Mouse (Mus musculus) bone marrow, adult 2 months (tissue): ENCODE results near the gene Fam168a.

Experiments used
- CTCF ChIP-seq: fragments of 200-500 bp; IDR thresholded peaks from 2 replicates; pipeline ENCODE4 v1.5.1; 2011; ENCODE audit warnings: low read length, control low read depth; ENCODE audit not compliant: control insufficient read depth, insufficient read depth
- POLR2A ChIP-seq: fragments of 200-500 bp; IDR thresholded peaks from 2 replicates; pipeline ENCODE4 v1.6.1; 2011; ENCODE audit warnings: low read depth, mild to moderate bottlenecking, control low read depth, low read length, borderline replicate concordance; ENCODE audit not compliant: control insufficient read depth

DNA sequence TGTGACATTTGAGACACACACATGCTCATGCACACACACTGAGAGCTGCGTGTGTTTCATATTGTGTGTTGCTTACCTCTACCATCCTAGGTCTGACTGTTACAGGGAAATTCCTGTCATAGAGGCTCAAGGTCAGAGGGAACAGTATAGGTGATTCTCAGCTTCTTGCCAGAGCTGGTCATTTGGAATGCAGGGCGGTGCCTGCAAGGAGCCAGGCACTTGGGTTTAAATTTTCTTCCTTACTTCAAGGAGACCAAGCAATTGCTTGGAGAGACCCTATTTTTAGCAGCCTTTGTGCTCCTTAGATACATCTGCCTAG is 111.0 kb downstream of the Fam168a start:
- TF ChIP-seq POLR2A = no peak
- no peak for TF ChIP-seq CTCF
